Mouse (Mus musculus) CH12.LX (cell line): Measurements from ENCODE around the gene Cdh23. TPM values are rescaled to one million over a fixed set of nuclear protein-coding genes. Genes with fewer than 3 reads are reported as not detected.

ENCODE experiments used
- DNase-seq: peaks from one replicate; pipeline ENCODE4 v3.0.0-alpha.2; 2013; ENCODE audit errors: extremely low read depth
- H3K27ac ChIP-seq: 2 replicates; pipeline ENCODE4 v1.5.1; 2012; ENCODE audit warnings: low read depth, mild to moderate bottlenecking, control low read depth, moderate library complexity; ENCODE audit not compliant: insufficient read depth
- H3K27me3 ChIP-seq: replicated peaks from 2 replicates; pipeline ENCODE3; 2012; ENCODE audit warnings: inconsistent platforms
- H3K36me3 ChIP-seq, 2 experiments: replicated peaks in 1 of 2; 2 replicates each; pipeline versions ENCODE3 to v1.6.1; 2012; ENCODE audit warnings: inconsistent platforms in 1 of 2, low read length in 1 of 2, mild to moderate bottlenecking in 1 of 2, mixed read lengths in 1 of 2, moderate library complexity in 1 of 2; ENCODE audit not compliant: control insufficient read depth in 1 of 2, insufficient read depth in 1 of 2
- H3K4me1 ChIP-seq, 2 experiments: 2 replicates each; pipeline ENCODE4 v1.6.1; 2012; ENCODE audit warnings: inconsistent platforms in 1 of 2, moderate library complexity in 1 of 2; ENCODE audit not compliant: insufficient read depth in 2 of 2, control insufficient read depth in 1 of 2
- H3K4me2 ChIP-seq: 2 replicates; pipeline ENCODE4 v1.6.1; 2012; ENCODE audit warnings: low read depth, mild to moderate bottlenecking, control low read depth; ENCODE audit not compliant: poor library complexity, insufficient read depth, severe bottlenecking
- H3K4me3 ChIP-seq, 3 experiments: fragments of 150-350 bp in 1 of 3; sonication (generic) in 1 of 3; replicated peaks in 1 of 3; 2 replicates each; pipeline versions ENCODE3 to v1.5.1; 2011 to 2012; ENCODE audit warnings: low read depth in 2 of 3, low read length in 2 of 3, mild to moderate bottlenecking in 2 of 3, moderate library complexity in 2 of 3, control low read depth in 1 of 3, improper control_type of control experiment in 1 of 3, inconsistent platforms in 1 of 3, mixed read lengths in 1 of 3; ENCODE audit not compliant: poor library complexity in 1 of 3
- H3K79me2 ChIP-seq: replicated peaks from 2 replicates; pipeline ENCODE4 v1.6.1; 2012; ENCODE audit warnings: mild to moderate bottlenecking, moderate library complexity; ENCODE audit not compliant: control insufficient read depth, poor library complexity, insufficient read depth, severe bottlenecking; ENCODE audit errors: extremely low read depth
- H3K9ac ChIP-seq: 2 replicates; pipeline ENCODE4 v1.6.1; 2012; ENCODE audit warnings: low read depth, mild to moderate bottlenecking, control low read depth, moderate library complexity; ENCODE audit not compliant: insufficient read depth
- H3K9me3 ChIP-seq: replicated peaks from 2 replicates; pipeline ENCODE3; 2012; ENCODE audit warnings: low read length, inconsistent platforms, mixed read lengths
- ELF1 ChIP-seq: IDR thresholded peaks from 2 replicates; pipeline ENCODE4 v1.6.1; 2014; ENCODE audit warnings: low read depth, mild to moderate bottlenecking, inconsistent platforms, low read length, improper control_type of control experiment
- HCFC1 ChIP-seq: IDR thresholded peaks from 2 replicates; pipeline ENCODE4 v1.6.1; 2012; ENCODE audit warnings: low read depth, mild to moderate bottlenecking, inconsistent platforms, low read length, improper control_type of control experiment
- JUN ChIP-seq: IDR thresholded peaks from 2 replicates; pipeline ENCODE4 v1.6.1; 2011; ENCODE audit warnings: low read depth, mild to moderate bottlenecking, low read length, improper control_type of control experiment, moderate library complexity; ENCODE audit not compliant: insufficient read depth
- JUND ChIP-seq: conservative IDR thresholded peaks from 2 replicates; pipeline ENCODE4 v1.6.1; 2011; ENCODE audit warnings: low read depth, low read length, improper control_type of control experiment
- MAX ChIP-seq: IDR thresholded peaks from 2 replicates; pipeline ENCODE4 v1.6.1; 2011; ENCODE audit warnings: low read length, improper control_type of control experiment
- MAZ ChIP-seq: IDR thresholded peaks from 2 replicates; pipeline ENCODE4 v1.6.1; 2012; ENCODE audit warnings: low read depth, mild to moderate bottlenecking, inconsistent platforms, low read length, improper control_type of control experiment, moderate library complexity
- MYC ChIP-seq: IDR thresholded peaks from 2 replicates; pipeline ENCODE4 v1.6.1; 2011; ENCODE audit warnings: low read depth, mild to moderate bottlenecking, improper control_type of control experiment, low read length
- POLR2A ChIP-seq: IDR thresholded peaks from 2 replicates; pipeline ENCODE4 v1.6.1; 2011; ENCODE audit warnings: low read depth, mild to moderate bottlenecking, improper control_type of control experiment, low read length
- POLR2AphosphoS2 ChIP-seq: IDR thresholded peaks from 2 replicates; pipeline ENCODE4 v1.6.1; 2011; ENCODE audit warnings: low read depth, low read length, improper control_type of control experiment
- USF1 ChIP-seq: IDR thresholded peaks from 2 replicates; pipeline ENCODE4 v1.6.1; 2014; ENCODE audit warnings: low read depth, mild to moderate bottlenecking, inconsistent platforms, low read length, improper control_type of control experiment
- ZC3H11A ChIP-seq: IDR thresholded peaks from 2 replicates; pipeline ENCODE4 v1.6.1; 2012; ENCODE audit warnings: low read depth, mild to moderate bottlenecking, inconsistent platforms, low read length, improper control_type of control experiment
- dilution Hi-C: fragments of 300-500 bp; cut with MboI; formaldehyde crosslinking; loops from 2 replicates; pipeline ENCODE4 v1.14.3; 2020; ENCODE audit warnings: low sequenced_read_pairs; ENCODE audit not compliant: extremely low pct_unique_long_range_greater_than_20kb, extremely low pct_ligation_motif_present
- in situ Hi-C: fragments of 300-500 bp; cut with MboI; formaldehyde crosslinking; loops from 3 replicates; pipeline ENCODE4 v1.14.3; 2019; ENCODE audit warnings: low sequenced_read_pairs, low pct_ligation_motif_present, low pct_unique_long_range_greater_than_20kb, mixed read lengths
- polyA plus RNA-seq: library from polyadenylated mRNA; unstranded; fragments of >175 nt; gene quantifications from 2 replicates; pipeline ENCODE4 v1.2.1, GENCODE M21; 2012; ENCODE audit warnings: low read depth; ENCODE audit not compliant: insufficient read length
- total RNA-seq, 2 experiments: library from RNA; depleted of rRNA; stranded (reverse); fragments of 300-350 nt in 1 of 2; fragments of >200 nt in 1 of 2; gene quantifications; 2 replicates each; pipeline ENCODE4 v1.2.3; 2012 to 2014

Cdh23 gene
- total and polyA plus RNA-seq, 3 experiments = 0.20 to 0.73 (median 0.30) TPM

DNA sequence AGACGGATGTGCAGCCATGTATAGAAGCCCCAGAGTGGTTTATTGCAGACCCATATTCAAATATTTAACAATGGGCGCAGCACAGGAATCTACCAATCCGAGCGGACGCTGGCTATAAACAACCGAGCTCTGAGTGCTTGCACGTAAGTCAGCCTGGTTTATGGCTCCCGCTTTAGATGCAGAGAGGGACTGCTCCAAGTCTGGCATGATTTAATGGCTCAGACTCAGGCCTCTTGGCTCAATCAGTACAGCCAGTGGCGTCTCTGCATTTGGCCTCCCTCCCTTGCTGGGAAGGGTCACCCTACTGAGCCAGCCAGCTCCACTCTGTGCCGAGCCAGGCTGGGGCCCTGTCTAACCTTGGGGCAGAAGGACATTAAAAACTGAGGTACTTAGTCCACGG lies 94.1 kb downstream of the Cdh23 start:
- no peaks in the 10 kb centered on the region for H3K36me3 ChIP-seq
- in situ Hi-C loops (no loop called here), dilution Hi-C loops (no loop called here)
- no peak overlapping the region for H3K9ac ChIP-seq
- no peaks in the 10 kb centered on the region for H3K9me3 ChIP-seq
- DNase-seq = no peak
- no peak overlapping the region for H3K4me3 ChIP-seq
- no peak overlapping the region for H3K27ac ChIP-seq
- TF ChIP-seq ELF1 (no peak), MYC (no peak), USF1 (no peak)
- no peaks in the 10 kb centered on the region for H3K4me1 ChIP-seq
- no peak overlapping the region for H3K4me2 ChIP-seq
- no peaks in the 10 kb centered on the region for H3K79me2 ChIP-seq
- peaks cover 99% of the 10 kb centered on the region for H3K27me3 ChIP-seq

DNA sequence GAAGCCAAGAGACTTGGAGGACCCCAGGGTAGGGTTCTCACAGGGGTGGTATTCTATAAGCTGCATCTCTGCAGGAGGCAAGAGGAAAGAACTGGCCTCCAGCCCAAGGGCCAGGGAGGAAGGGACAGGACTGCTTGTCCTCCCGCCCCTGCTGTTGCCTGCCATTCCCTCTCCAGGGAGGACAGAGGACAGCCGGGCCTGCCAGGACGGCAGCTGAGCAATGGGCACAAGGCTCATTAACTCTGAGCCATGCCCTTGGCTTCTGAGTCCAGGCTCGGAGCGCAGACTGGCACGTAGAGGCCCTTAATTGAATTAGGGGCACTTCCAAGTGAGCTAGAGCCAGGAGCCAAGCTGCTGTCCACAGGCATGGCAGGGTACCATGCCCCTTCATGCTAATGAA lies 101.1 kb downstream of the Cdh23 start:
- H3K9ac ChIP-seq = no peak overlapping the region
- no peaks in the 10 kb centered on the region for H3K36me3 ChIP-seq
- TF ChIP-seq MAZ = no peak
- no peak for TF ChIP-seq POLR2AphosphoS2
- TF ChIP-seq JUN = no peak
- TF ChIP-seq ZC3H11A = no peak
- H3K4me3 ChIP-seq = no peak overlapping the region
- no peak overlapping the region for H3K27ac ChIP-seq
- dilution Hi-C loops (no loop called here), in situ Hi-C loops (no loop called here)
- DNase-seq = no peak
- H3K4me1 ChIP-seq = no peaks in the 10 kb centered on the region
- peaks cover 97% of the 10 kb centered on the region for H3K27me3 ChIP-seq
- H3K79me2 ChIP-seq = no peaks in the 10 kb centered on the region
- H3K9me3 ChIP-seq = no peaks in the 10 kb centered on the region
- H3K4me2 ChIP-seq = no peak overlapping the region

DNA sequence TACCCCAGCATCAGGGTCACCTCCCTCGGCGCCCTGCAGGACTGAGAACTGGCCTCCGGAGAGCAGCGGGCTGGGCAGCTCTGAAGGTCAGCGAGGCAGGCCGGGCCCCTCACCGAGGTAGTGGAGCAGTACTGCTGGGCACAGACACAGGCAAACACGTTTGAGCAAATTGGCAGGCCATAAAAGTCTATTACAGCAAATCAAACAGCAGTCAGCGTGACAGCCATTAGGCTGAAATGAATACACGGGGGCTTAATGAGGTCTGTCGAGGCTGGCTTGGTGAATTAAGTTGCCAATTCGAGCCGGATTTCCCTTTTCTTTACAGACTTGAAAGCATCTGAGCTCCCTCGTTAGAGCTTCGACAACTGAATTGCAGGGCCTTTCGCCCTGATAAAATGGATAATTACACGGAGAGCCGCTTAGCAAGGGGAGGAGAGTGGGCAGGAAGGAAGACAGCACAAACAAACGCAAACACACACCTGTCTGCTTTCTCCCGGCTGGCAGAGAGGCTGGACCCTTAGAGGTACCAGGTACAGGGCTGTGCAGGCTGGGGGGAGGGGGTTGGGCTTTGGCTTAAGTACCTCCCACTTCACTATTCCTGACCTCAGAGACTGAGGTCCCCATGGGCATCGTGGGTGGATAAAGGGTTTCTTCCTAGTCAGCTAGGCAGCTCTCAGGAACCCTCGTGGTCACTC lies 103.3 kb downstream of the Cdh23 start:
- Histone ChIP-seq H3K9ac (no peak overlapping the region), H3K4me3 (no peak overlapping the region), H3K27ac (no peak overlapping the region), H3K4me2 (no peak overlapping the region), H3K27me3 (peaks cover 93% of the 10 kb centered on the region), H3K79me2 (no peaks in the 10 kb centered on the region), H3K4me1 (no peaks in the 10 kb centered on the region), H3K9me3 (no peaks in the 10 kb centered on the region), H3K36me3 (no peaks in the 10 kb centered on the region)
- in situ Hi-C loops (no loop called here), dilution Hi-C loops (no loop called here)
- DNase-seq = no peak
- TF ChIP-seq MAX (no peak), JUND (no peak), POLR2A (no peak), HCFC1 (no peak)
